Mouse (Mus musculus) layer of hippocampus, postnatal 36 days (tissue): ENCODE results near the gene Vwf. TPM values are rescaled to one million over a fixed set of nuclear protein-coding genes. Genes with fewer than 3 reads are reported as not detected.

Source experiments
- DNase-seq, 2 experiments: peaks; one replicate each; pipeline ENCODE4 v3.0.0; 2022
- total RNA-seq, 2 experiments: library from RNA; stranded (reverse); gene quantifications; 2 replicates each; pipeline ENCODE4 v1.2.3; 2021

Gene Vwf
- total RNA-seq, 2 experiments from 2014 or later, result 12.2 to 13.1 TPM

DNA sequence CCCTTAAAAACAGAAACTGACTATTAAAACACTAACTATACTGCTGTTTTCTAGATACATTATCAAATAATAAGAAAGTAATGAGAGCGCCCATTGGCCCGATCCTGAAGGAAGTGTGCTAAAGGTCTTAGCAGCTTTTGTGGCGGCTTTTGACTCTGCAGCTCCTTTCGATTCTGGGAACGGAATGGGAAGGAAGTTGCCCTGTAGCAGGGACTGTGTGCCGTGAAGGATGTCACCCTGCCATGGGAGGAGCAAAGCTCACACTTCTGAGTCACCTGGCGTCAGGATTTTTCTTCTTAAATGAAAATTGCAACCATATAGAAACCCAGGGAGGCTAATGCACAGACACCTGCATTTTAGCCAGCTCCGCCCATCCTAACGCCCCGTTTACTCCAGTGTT, 1.8 kb downstream of the Vwf start:
- no peak for DNase-seq

DNA sequence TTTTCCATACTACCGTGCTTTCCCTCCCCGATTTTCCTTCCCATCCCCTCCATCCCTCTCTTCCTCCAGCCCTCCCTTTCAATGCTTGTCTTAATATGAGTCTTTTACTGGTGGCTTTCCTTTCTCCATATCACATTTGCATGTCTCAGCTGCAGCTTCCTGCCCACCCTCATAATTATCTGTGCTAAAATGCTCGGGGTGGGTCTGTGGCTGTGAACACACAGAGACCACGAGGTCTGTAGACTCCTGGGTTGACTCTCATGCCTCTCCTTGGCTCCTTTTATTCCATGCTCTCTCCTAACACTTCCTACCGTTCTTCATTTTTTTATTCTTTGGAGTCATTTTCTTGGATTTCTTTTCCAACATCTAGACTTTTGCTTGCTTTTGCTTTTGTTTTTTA, 3.6 kb downstream of the Vwf start:
- DNase-seq, result no peak

DNA sequence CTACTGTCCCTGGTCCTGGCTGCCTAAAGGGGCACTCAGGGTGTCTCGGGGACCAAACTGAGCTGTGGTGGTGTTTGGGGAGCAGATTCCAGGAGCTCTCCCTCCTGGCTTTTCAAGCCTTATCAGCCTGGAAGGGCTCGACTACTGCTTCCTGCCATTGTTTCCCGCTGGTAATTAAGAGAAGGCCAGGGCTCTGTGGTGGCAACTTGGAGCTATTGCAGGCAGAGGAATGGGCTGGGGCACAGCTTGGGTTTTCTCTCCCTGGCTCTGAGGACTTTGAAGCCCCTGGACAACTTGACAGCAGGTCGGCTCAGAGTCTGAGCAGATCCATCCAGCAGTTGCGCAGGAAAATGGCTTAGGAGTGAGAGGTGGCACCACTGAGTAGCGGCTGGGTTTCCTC, 6.2 kb downstream of the Vwf start:
- no peak for DNase-seq

DNA sequence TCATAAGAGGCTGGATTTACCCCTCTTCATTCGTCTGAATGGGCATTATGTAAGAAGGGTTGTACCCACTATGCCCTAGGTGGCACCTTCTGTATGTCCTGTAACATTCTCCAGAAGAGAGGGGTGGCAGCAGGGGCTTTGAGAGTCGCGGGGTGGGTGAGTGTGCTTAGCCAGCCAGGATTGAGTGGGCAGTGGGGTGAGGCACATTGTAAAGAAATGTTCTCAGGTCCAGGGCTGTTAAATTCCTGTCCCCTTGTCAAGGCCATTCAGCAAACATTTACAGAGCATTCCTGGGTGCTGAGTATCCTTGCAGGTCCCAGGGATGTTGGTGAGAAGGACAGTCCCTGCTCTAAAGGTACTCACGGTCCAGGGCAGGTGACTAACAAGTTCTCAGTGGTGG, 7.0 kb downstream of the Vwf start:
- no peak for DNase-seq

DNA sequence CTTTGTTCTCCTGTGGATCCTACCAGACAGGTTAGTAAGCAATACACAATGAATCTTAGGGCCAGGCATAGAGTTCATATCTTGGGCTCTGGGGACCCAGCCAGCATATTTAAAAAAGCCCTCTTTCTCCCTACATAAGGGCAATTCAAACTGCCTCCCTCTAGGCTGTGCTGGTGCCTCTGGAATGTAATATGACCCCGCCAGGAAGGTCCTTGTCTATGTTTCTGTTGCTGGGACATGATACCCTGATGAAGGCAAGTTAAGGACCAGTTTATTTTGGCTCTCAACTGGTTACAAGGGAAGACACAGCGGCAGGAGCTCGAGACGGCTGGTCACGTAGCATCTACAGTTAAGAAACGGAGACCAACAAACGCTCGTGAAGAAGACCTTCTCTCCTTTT, 12.3 kb downstream of the Vwf start:
- no peak for DNase-seq

DNA sequence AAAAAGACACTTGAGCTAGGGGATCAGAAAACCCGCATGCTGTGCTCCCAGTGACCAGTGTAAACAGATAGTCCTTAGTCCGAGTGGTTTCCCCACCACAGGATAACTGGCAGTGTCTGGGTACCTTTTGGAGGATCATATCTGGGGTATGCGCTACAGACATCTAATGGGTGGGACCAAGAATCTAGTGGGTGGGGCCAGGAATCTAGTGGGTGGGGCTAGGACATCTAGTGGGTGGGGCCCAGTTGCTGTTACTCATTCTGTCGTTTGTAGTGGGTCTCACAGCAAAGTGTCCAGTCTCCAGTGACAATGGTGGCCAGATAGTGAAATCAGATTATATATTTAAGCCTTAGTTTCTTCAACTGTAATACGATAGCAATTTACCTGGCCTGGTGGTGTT, 14.5 kb downstream of the Vwf start:
- DNase-seq, result no peak

DNA sequence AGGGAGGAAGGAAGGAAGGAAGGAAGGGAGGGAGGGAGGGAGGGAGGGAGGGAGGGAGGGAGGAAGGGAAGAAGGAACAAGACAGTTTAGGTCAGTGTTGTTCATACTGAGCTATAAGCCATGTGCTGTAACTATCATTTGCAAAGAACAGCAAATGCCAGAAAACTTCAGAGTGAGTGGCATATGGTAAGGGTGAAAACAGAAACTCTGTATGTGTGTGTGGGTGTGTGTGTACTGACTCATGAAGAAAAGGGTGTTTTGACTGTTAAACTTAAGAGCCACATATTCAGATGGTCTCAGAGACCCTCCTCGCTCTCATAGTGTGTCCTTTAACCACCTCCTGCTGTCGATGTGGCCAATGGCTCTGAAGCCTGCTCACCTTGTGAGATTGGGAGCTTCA, 14.9 kb downstream of the Vwf start:
- no peak for DNase-seq

DNA sequence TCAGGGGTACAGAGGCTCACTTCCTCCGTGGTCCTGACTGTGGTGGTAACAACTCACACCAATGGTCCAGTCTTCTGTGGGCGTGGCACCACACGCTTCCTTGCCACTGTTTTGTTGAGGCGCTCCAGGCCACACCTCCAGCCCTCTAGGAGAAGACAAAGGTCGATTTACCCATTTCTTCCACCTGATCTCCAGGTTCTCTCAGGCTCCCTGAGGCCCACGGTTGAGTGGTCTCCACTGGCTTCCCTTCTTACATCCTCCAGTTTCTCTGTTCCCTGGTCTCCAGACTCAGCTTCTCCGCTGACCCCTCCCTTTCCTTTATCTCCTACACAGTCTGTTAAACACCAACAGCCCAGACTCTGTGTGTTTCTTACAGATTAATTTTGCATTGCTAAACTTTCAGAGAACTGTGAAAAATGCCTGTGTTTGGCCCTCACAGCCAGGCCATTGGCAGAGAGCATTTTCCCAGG, 18.3 kb downstream of the Vwf start:
- no peak for DNase-seq

DNA sequence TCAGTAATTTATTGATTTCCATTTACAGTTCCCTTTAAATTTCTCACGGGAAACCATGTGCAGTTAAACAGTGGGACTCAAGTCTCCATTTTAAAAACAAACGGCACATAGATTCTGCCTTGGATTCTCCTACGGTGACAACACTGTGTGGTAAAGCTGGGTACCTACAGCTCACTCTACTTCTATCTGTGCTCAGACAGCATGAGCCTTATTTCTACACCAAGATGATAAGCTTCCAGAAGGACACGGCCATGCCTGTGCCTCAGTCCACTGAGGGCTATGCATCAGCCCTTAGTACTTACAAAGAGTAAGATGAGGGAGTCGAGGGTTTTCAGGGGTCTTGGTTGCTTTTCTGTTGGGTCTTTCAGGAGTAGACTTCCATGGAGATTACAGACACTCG, 18.8 kb downstream of the Vwf start:
- DNase-seq, result no peak

DNA sequence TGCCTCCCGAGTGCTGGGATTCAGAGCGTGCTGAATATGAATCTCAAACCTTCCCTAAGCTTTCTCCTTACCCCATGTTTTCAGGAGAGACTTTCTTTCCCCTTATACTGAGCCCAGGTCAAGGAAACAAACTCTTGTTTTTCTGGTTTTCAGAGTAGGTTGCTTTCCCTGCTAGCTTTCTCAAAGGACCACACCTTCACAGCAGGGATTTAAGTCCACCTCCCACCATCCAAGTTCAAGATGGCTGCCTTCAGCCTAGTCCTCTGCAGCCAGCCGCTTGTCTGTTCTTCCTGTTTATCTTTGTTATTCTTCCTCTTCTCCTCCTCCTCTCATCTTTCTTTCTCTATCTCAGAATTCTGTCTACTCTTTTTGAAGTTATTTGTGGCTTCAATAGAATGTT, 20.1 kb downstream of the Vwf start:
- no peak for DNase-seq

DNA sequence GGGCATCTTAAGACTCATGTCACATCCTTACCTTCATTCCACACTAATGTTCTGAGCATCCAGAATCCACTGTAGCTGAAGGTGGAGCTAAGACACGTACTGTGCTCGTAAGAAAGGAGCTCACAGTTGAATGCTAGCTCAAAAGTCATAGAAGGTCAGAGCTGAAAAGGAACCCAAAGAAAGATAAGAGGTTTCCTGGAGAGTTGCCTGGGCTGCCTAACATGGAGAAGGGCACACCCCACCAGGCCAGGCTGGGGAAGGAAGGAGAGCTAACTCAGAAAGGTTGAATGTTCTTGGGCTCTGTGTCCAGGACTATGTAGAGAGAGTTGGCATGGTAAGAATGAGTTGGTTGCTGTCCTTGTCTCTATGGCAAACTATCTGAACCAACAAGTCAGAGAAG, 21.8 kb downstream of the Vwf start:
- DNase-seq, result no peak

DNA sequence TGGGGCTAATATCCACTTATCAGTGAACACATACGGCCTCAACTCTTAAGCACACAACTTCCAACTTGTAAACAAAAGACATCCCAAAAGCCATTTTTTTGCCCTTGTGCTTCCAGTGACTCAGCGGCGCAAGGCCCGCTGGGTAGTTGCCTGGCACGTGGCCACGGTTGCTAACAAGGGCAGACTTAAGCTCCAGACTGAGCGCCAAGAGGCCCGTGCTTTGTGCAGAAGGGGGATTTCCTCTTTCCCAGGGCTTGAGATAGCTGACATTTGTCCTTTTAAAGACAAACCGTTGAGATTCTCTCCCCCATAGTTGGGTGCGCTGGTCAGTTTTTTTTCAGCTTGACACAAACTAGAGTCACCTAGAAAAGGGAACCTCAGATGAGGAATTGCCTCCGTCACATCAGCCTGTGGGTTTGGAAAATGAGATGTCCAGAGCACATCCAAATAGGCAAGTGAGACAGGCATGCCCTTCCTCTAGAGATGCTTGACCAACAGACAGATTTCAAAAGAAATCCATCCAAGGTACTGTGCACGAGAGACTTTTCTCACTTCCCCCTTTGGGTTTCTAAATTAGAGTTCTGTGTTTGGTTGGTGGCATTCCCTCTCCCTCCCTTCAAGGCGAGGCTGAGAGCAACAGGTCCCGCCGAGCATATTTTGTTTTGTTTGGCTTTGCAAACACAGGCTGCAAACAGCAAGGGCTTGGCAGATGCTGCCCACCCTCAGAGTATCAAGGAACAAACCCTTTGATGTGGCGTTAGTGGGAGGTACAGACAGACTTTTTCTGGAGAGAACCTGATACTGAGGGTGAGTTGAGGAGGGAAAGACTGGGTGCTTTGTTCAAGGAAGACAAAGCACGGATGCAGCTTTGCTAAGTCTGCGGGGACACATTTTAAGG, 26.0 kb downstream of the Vwf start:
- DNase-seq, result peak; percentile 55 to 63

DNA sequence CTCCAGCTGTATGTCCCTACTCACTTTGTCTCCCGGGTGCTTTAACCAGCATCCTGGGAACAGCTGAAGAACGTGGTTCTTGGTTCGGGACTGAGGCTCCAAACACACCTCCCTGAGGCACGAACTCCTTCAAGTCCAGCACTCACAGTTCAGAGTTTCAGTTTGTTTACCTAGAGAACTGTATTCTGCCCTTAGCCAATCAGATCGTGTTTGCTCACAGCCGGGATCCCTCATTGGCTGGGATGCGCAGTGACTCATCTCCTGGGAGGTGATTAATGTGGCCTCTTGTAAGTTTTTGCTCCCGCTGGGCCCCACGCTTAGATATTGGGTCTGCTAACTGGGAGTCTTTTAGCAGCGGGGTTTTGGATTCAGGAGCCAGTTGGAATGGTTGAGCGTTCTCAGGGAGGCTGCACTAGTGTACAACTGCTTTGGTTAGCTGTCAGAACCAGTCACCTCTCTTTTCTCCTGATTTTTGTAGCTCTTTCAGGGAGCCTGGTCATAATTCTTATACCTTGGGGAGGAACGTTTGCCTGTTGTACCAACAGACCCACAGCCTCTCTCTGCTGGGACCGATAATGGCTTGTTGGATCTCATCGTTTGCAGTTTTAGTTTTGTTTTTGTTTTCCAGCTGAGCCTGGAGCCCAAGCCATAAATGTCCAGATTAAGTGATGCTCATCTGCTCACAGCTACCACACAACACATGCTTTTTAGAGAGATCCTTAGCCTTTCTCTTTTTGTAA, 26.8 kb downstream of the Vwf start:
- DNase-seq, result peak; percentile 16 to 49

DNA sequence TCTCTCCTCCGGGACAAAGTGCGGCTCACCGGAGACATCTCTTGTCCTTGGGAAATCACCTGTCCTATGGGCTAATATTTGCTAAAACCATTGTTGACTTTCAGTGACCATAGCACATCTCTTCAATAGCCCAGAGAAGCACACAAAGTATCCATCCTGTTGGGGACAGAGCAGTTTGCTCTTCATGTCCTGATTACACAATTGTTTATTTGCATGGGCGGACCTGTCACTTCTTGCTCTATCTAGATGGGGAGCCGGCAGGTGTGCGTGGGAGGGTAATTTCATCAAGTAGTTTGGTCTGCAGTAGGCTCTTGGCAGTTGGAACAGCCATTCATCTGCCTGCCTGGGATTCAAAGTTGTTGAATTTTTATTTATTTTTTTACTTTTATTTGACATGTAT, 28.5 kb downstream of the Vwf start:
- peak in 1 of 2 experiments; percentile 36 for DNase-seq

DNA sequence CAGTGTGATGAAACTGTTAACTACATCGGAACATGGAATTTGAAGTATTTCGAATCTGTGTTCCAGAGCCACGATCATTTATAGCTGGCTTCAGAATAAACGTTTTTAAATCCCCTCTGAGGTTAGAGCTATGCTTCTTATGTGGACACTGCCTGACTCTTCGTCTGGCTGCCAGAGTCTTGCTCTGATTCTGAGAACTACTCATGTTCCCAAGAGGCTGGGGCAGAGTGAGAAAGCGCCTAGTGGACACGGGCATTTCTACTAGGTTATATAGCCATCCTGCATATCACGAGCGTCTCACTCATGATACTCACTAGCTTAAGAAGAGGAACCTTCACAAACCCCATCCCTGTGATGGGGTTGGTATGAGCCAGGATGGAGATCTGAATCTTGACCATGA, 30.7 kb downstream of the Vwf start:
- DNase-seq, result no peak

DNA sequence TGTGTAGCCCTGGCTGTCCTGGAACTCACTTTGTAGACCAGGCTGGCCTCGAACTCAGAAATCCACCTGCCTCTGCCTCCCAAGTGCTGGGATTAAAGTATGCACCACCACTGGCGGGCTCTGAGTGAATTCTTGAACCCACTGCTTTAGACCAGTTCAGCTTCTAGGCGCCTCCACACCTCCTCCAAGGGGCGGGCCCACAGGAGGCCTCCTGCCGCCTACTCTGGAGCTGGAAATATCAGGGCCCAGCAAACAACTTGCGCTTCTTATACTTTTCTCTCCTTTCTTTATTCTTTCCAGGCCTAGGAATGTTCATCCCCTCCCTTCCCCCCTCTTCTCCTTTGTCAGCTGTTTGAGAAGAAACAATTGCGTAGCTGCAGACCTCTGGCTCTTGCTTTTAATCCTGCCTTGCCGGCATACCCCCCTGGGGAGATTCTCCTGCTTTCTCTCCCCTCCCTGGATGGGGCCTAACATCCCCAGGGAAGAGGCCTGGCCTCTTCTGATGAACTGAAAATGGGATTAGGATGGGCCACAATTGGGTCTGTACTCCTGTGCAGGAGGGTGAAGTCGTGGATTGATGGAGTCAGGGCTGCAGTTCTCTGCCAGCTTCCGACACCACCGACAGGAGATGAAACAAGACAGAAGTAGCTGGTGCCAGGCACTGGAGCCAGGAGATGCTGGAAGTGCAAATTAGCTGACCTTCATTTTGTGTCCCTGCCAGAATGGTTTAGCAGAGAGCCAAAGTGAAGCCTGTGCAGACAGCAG, 31.5 kb downstream of the Vwf start:
- no peak for DNase-seq

DNA sequence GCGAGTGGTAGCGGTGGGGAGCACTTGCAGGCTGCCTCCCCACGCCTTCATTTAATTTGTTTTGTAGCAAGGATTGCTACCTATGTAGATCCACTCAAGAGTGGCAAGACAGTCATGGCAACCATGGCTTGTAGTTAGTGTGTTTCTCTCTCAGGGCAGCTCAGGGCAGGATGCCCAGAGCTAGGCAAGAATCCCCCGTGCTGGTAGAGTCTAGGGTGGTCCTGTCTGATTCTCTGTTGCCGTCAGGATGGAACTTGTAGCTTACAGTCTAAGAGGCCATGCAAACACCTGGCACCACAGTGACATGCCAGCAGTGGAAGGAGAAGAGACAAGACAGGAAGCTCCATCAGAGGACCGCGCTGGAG, 32.1 kb downstream of the Vwf start:
- no peak for DNase-seq

DNA sequence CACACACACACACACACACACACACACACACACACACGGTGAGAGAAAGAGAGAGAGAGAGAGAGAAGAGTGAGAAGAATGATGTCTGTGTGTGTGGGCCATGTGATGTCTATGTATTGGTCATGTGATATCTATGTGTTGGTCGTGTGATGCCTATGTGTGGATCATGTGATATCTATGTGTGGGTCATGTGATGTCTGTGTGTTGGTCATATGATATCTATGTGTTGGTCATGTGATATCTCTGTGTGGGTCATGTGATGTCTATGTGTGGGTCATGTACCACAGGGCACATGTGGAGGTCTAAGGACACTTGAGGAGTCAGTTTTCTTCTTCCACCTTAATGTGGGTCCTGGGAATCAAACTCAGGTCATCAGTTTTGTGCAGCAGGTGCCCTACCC, 33.3 kb downstream of the Vwf start:
- DNase-seq, result no peak

DNA sequence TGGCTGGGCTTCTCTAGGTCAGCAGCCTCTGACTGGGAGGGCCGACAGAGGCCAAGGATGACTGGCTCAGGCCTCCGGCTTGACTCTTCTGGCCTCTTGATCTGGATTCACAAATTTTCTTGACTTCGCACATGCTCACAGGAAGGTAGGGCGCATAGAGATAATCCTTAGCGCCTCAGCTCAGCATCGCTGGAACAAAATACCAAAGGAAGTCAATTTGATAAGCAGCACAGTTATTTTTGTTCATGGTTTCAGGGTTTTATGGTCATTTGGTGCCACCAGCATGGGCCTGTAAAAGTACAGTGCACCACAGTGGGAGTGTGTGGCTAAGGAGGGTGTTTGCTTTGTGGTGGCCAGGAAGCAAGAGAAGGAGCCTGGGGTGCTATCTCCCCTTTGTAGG, 37.1 kb downstream of the Vwf start:
- no peak for DNase-seq

DNA sequence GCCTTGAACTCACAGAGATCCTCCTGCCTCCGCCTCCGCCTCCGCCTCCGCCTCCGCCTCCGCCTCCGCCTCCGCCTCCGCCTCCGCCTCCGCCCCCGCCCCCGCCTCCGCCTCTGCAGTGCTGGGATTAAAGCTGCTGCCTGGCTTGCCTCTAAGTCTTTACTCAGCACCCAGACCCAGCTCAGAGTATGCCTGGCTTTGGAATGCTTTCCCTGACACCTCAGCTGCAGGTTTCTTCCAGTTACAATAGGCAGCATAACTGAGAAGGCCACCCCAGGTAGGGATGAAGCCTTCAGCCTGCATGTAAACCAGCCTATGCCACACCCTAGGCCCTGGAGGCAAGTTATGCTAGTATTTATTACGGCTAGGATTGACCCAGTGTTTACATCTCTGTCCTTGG, 37.7 kb downstream of the Vwf start:
- no peak for DNase-seq

DNA sequence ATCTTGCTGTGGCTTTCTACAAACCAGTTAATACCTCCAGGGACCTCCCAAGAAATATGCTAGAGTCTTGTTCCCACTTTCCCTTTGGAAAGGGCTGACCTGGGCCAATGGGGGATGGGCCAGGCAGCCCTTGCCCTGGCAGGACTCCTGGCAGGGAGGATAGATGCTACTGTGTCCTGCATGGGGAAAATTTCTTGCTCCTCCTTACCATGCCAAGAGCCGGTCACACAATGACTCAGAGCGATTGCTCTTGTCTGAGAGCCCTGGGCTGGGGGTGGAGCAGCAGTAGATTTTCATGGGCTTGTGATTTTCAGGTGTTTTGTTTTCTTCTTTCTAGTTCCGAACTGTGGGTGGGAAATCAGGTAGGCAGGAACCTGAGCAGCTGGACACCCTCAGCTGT, 39.0 kb downstream of the Vwf start:
- DNase-seq, result no peak

DNA sequence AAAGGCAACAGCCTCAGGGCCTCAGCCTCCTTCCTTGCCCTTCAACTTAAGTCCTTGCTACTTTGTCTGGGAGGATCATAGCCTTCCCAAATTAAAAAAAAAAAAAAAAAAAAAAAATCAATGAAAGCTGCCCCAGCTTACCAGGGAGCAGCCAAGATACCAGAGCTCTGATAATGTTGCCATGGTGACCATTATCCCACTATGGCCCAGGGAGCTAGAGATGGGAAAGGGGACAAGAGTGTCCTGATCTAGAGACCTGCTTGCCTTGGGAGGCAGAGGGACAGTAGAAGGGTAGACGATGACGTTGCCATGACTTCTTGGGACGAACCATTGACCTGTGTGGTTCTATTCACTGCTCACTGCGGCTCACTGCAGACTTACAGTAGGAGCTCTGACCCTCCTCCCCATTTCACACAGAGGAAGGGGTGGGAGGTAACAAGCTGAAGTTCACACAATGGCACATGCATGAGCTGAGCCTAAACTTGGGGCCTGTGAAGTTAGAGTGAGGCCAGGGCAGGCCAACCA, 39.5 kb downstream of the Vwf start:
- DNase-seq, result no peak

DNA sequence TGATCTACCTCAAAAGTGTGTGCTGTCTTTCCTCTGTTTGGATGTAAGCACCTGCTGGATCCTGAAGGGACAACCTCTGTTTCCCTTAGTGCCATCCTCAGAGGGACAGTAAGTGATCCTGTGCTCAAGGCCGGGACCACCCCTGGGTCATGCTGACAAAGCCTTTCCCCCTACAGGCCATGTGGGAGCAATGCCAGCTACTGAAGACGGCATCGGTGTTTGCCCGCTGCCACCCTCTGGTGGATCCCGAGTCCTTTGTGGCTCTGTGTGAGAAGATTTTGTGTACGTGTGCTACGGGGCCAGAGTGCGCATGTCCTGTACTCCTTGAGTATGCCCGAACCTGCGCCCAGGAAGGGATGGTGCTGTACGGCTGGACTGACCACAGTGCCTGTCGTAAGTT, 41.7 kb downstream of the Vwf start:
- no peak for DNase-seq
